Mouse (Mus musculus) midbrain, postnatal 0 days (tissue): ENCODE results near the gene Gm9048. TPM values are rescaled to one million over a fixed set of nuclear protein-coding genes. Genes with fewer than 3 reads are reported as not detected.
"Not testable (repeated sequence)": the region's sequence is repeated elsewhere in the genome, so short reads cannot be mapped to it uniquely, and the experiment has no call there.

Source experiments
- ATAC-seq: fragments of 200-750 bp; cut with Nextera tagmentation; 2 replicates; pipeline ENCODE4 v1.8.0; 2017; ENCODE audit warnings: moderate number of reproducible peaks, mild to moderate bottlenecking, moderate TSS enrichment, moderate library complexity; ENCODE audit not compliant: low FRiP score
- DNase-seq: peaks from one replicate; pipeline ENCODE4 v3.0.0-alpha.2; 2015; ENCODE audit warnings: low spot score
- H3K27ac ChIP-seq: fragments of 300-500 bp; sonication (generic); 2 replicates; pipeline ENCODE4 v1.5.1; 2014; ENCODE audit warnings: low read depth, mild to moderate bottlenecking, low read length, mixed read lengths
- H3K27me3 ChIP-seq: fragments of 300-500 bp; sonication (generic); 2 replicates; pipeline ENCODE4 v1.6.1; 2014; ENCODE audit warnings: low read length, control low read depth, mixed read lengths; ENCODE audit not compliant: insufficient read depth
- H3K36me3 ChIP-seq: fragments of 300-500 bp; sonication (generic); 2 replicates; pipeline ENCODE4 v1.6.1; 2014; ENCODE audit warnings: low read length, control low read depth, mixed read lengths; ENCODE audit not compliant: insufficient read depth
- H3K4me1 ChIP-seq: fragments of 300-500 bp; sonication (generic); 2 replicates; pipeline ENCODE4 v1.6.1; 2014; ENCODE audit warnings: mild to moderate bottlenecking, control low read depth, antibody characterized with exemption, low read length, mixed read lengths; ENCODE audit not compliant: insufficient read depth
- H3K4me2 ChIP-seq: fragments of 300-500 bp; sonication (generic); 2 replicates; pipeline ENCODE4 v1.6.1; 2014; ENCODE audit warnings: low read depth, mild to moderate bottlenecking, low read length, mixed read lengths; ENCODE audit not compliant: poor library complexity, severe bottlenecking
- H3K4me3 ChIP-seq: fragments of 300-500 bp; sonication (generic); 2 replicates; pipeline ENCODE4 v1.5.1; 2014; ENCODE audit warnings: low read depth, mild to moderate bottlenecking, low read length, moderate library complexity
- H3K9ac ChIP-seq: fragments of 300-500 bp; sonication (generic); replicated peaks from 2 replicates; pipeline ENCODE4 v1.6.1; 2014; ENCODE audit warnings: mild to moderate bottlenecking, low read length, moderate library complexity, mixed read lengths; ENCODE audit not compliant: poor library complexity, severe bottlenecking
- H3K9me3 ChIP-seq: fragments of 300-500 bp; sonication (generic); 2 replicates; pipeline ENCODE4 v1.6.1; 2016; ENCODE audit warnings: low read length, control low read depth
- CTCF ChIP-seq: IDR thresholded peaks from 2 replicates; pipeline ENCODE4 v1.5.1; 2016; ENCODE audit warnings: antibody characterized with exemption, mild to moderate bottlenecking
- WGBS: fragments of 180-500 bp; shearing (Covaris S2); extraction: QIAGEN DNeasy Blood & Tissue Kit; methylation state at CpG from one replicate; pipeline ENCODE4 v1.1.7; 2014; 5-methylcytosine and 5-hydroxymethylcytosine counted together
- polyA plus RNA-seq: library from polyadenylated mRNA; unstranded; fragments of >200 nt; fragmentation: Nextera tagmentation; extraction: Ambion mirVana; gene quantifications from 2 replicates; pipeline ENCODE4 v1.2.1, GENCODE M21; 2015
- total RNA-seq: library from RNA; depleted of rRNA; stranded (reverse); fragments of >200 nt; gene quantifications from 2 replicates; pipeline ENCODE4 v1.2.3, GENCODE M21; 2014; rRNA removed

Gene Gm9048
- total RNA-seq (not detected in 2 replicates), polyA plus RNA-seq (0.13 TPM in 1 of 2 replicates, not detected in the other)

DNA sequence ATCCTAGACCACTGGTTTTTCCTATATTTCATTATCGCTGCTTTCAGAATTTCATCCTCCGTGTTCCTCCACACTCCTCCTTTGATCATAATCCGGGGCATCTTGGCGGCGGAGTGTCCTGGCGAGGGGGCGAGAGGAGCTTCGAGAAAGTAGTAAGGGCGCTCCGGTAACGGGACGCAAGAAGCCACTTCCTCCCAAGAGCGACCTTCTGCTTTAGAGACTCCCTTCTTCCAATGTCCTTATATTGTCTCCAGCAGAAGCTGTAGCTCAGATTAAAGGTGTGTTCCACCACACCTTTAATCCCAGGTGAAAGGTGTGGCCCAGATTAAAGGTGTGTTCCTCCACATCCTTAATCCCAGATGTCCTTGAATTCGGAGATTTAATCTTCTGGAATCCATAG is at the start of gene Gm9048:
TSS of gene Gm9048 (minus strand) at position 101 of the 400 bp plus-strand sequence.
- not testable (repeated sequence) for H3K9me3 ChIP-seq, DNase-seq, H3K4me3 ChIP-seq, H3K4me2 ChIP-seq, H3K9ac ChIP-seq, H3K27me3 ChIP-seq, ATAC-seq, H3K27ac ChIP-seq, H3K36me3 ChIP-seq, H3K4me1 ChIP-seq
- WGBS, result 60% methylated on average over 1 of the region's 14 CpGs

DNA sequence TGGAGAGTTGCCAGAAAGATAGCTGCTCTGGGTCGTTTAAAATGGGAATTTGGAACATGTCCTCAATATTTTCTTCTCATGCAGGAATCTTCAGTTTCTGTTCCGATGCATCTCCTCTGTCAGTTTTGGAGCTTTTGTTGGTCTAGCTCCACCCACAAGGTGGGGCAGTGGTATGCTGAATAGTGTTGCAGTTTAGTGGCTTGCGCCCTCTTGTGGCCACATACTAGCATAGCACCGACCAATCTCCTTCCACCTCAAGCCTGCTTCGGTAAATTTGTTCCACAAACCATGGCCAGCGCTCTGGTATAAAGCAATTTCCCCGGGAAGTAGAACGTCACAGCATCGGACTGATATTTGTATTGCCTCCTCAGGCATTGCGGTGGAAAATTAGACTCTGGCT is 22.0 kb upstream of the Gm9048 start:
- Histone ChIP-seq H3K9me3 (no peaks in the 10 kb centered on the region), H3K4me3 (0 out of 2 replicates have a peak overlapping the region, but pooled peaks have one; percentile 9), H3K9ac (no peak overlapping the region; the same call in 1 of the 2 replicates), H3K4me1 (no peaks in the 10 kb centered on the region), H3K27ac (no peak overlapping the region), H3K27me3 (no peaks in the 10 kb centered on the region), H3K4me2 (peak overlapping the region; percentile 39), H3K36me3 (no peaks in the 10 kb centered on the region)
- WGBS, result 6% methylated on average over 10 of the region's 10 CpGs
- peak; percentile 96 for DNase-seq
- peak; percentile 100 for TF ChIP-seq CTCF
- ATAC-seq, result peak; percentile 88

DNA sequence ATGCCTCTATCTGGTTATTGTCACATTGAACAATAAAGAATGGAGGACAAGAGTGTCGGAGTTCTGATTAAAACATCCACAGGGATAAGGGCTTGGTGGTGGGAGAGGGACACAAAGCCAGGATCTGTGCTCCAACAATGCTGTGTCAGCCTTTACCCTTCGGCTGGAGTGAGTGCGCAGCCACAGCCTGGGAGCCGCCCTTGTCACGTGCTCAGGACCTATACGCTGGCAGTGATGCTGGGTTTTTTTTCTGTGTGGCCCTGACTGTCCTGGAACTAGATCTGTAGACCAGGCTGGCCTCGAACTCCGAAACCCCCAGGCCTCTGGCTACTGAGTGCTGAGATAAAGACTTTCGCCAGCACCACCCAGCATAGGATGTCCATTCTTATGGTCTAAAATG is 21.0 kb upstream of the Gm9048 start:
- Histone ChIP-seq H3K36me3 (no peaks in the 10 kb centered on the region), H3K27ac (no peak overlapping the region), H3K9ac (no peak overlapping the region), H3K4me1 (no peaks in the 10 kb centered on the region), H3K27me3 (no peaks in the 10 kb centered on the region), H3K9me3 (no peaks in the 10 kb centered on the region), H3K4me3 (no peak overlapping the region), H3K4me2 (no peak overlapping the region)
- no peak for DNase-seq
- no peak for ATAC-seq
- 90% methylated on average over 9 of the region's 9 CpGs for WGBS
- TF ChIP-seq CTCF, result no peak

DNA sequence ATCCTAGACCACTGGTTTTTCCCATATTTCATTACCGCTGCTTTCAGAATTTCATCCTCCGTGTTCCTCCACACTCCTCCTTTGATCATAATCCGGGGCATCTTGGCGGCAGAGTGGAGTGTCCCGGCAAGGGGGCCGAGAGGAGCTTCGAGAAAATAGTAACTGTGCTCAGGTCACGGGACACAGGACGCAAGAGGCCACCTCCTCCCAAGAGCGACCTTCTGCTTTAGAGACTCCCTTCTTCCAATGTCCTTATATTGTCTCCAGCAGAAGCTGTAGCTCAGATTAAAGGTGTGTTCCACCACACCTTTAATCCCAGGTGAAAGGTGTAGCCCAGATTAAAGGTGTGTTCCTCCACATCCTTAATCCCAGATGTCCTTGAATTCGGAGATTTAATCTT is 5.5 kb upstream of the Gm9048 start, which contains the start of gene Gm9049:
TSS of gene Gm9049 (minus strand) at position 101 of the 400 bp plus-strand sequence.
- not testable (repeated sequence) for H3K27me3 ChIP-seq, ATAC-seq, H3K27ac ChIP-seq, H3K4me3 ChIP-seq, H3K9ac ChIP-seq, H3K4me2 ChIP-seq, DNase-seq, H3K36me3 ChIP-seq, H3K4me1 ChIP-seq, H3K9me3 ChIP-seq
- no CpG with 5 or more reads among the region's 11 CpGs for WGBS

DNA sequence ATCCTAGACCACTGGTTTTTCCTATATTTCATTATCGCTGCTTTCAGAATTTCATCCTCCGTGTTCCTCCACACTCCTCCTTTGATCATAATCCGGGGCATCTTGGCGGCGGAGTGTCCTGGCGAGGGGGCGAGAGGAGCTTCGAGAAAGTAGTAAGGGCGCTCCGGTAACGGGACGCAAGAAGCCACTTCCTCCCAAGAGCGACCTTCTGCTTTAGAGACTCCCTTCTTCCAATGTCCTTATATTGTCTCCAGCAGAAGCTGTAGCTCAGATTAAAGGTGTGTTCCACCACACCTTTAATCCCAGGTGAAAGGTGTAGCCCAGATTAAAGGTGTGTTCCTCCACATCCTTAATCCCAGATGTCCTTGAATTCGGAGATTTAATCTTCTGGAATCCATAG is 5.3 kb downstream of the Gm9048 start, which contains the start of gene Gm9046:
TSS of gene Gm9046 (minus strand) at position 101 of the 400 bp plus-strand sequence.
- H3K9me3 ChIP-seq, H3K27ac ChIP-seq, DNase-seq, H3K4me1 ChIP-seq, H3K27me3 ChIP-seq, H3K9ac ChIP-seq, H3K4me2 ChIP-seq, H3K36me3 ChIP-seq, H3K4me3 ChIP-seq, ATAC-seq: not testable (repeated sequence)
- no CpG with 5 or more reads among the region's 14 CpGs for WGBS

DNA sequence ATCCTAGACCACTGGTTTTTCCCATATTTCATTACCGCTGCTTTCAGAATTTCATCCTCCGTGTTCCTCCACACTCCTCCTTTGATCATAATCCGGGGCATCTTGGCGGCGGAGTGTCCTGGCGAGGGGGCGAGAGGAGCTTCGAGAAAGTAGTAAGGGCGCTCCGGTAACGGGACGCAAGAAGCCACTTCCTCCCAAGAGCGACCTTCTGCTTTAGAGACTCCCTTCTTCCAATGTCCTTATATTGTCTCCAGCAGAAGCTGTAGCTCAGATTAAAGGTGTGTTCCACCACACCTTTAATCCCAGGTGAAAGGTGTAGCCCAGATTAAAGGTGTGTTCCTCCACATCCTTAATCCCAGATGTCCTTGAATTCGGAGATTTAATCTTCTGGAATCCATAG is 10.7 kb downstream of the Gm9048 start, which contains the start of gene Gm9045:
TSS of gene Gm9045 (minus strand) at position 101 of the 400 bp plus-strand sequence.
- H3K9ac ChIP-seq, H3K27ac ChIP-seq, H3K4me1 ChIP-seq, H3K27me3 ChIP-seq, ATAC-seq, DNase-seq, H3K4me3 ChIP-seq, H3K9me3 ChIP-seq, H3K36me3 ChIP-seq, H3K4me2 ChIP-seq: not testable (repeated sequence)
- WGBS, result no CpG with 5 or more reads among the region's 14 CpGs

DNA sequence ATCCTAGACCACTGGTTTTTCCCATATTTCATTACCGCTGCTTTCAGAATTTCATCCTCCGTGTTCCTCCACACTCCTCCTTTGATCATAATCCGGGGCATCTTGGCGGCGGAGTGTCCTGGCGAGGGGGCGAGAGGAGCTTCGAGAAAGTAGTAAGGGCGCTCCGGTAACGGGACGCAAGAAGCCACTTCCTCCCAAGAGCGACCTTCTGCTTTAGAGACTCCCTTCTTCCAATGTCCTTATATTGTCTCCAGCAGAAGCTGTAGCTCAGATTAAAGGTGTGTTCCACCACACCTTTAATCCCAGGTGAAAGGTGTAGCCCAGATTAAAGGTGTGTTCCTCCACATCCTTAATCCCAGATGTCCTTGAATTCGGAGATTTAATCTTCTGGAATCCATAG is 16.2 kb downstream of the Gm9048 start, which contains the start of gene Gm9044:
TSS of gene Gm9044 (minus strand) at position 101 of the 400 bp plus-strand sequence.
- not testable (repeated sequence) for H3K9me3 ChIP-seq, DNase-seq, H3K4me1 ChIP-seq, H3K4me2 ChIP-seq, H3K36me3 ChIP-seq, ATAC-seq, H3K27ac ChIP-seq, H3K9ac ChIP-seq, H3K27me3 ChIP-seq, H3K4me3 ChIP-seq
- WGBS, result no CpG with 5 or more reads among the region's 14 CpGs

DNA sequence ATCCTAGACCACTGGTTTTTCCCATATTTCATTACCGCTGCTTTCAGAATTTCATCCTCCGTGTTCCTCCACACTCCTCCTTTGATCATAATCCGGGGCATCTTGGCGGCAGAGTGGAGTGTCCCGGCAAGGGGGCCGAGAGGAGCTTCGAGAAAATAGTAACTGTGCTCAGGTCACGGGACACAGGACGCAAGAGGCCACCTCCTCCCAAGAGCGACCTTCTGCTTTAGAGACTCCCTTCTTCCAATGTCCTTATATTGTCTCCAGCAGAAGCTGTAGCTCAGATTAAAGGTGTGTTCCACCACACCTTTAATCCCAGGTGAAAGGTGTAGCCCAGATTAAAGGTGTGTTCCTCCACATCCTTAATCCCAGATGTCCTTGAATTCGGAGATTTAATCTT is 21.6 kb downstream of the Gm9048 start, which contains the start of gene Gm9040:
TSS of gene Gm9040 (minus strand) at position 101 of the 400 bp plus-strand sequence.
- ATAC-seq, result not testable (repeated sequence)
- no CpG with 5 or more reads among the region's 11 CpGs for WGBS

More for the DNA sequence above, 21.6 kb downstream of the Gm9048 start, which contains the start of gene Gm9040:
- not testable (repeated sequence) for H3K9ac ChIP-seq, H3K27ac ChIP-seq, H3K36me3 ChIP-seq, H3K4me1 ChIP-seq, H3K4me2 ChIP-seq, H3K4me3 ChIP-seq, H3K27me3 ChIP-seq, DNase-seq, H3K9me3 ChIP-seq
